Mouse (Mus musculus): Measurements from ENCODE around the gene Epx.
"Not testable (repeated sequence)": the region's sequence is repeated elsewhere in the genome, so short reads cannot be mapped to it uniquely, and the experiment has no call there.

Gene Epx

GRCm38 (mm10) chr11:87875436-87875835 is at the start of gene Epx:
Gene Epx (minus strand): TSS chr11:87875536.
- no peak for DNase-seq (ENCODE audit: low spot score)

DNA sequence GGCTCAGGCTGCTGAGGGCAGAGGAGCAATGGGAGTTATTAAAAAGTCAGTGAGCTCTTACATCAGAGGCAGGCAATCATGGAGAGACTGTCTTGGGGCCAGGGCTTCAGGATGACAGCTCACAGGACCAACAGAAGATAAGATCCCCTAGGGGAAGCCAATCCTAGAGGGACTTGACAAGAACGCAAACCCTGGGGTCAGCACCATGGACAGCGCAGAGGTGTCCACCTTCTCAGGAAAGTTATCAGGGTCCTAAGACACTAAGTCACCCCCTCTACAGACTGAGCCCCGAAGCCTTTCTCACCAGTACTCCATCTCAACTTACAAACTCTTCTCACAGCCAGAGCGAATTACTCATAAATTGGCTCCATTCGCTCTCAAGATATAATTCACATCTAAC is 45.6 kb upstream of the Epx start, which contains the start of gene Olfr464:
TSS of gene Olfr464 (minus strand) at position 2 of the 400 bp plus-strand sequence.
- DNase-seq (ENCODE audit: low spot score) = peak; percentile 16

DNA sequence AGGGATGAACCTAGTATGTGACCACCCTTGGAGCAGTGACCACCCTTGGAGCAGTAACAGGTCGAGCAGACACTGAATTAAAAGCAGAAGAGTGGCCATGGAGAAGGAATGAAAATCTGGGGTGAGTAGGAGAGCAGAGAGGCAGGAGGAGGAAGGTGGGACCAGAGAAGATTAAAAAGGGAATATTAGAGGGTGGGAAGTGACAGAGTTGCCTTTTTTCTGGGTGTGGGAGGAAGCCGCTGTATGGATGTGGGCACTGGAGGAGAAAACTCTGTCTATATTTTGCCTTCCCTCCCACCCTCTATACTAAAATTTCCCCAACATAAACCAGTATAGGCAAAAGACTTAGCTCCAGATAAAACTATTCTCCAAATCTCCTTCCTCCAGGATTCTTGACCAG is 45.0 kb upstream of the Epx start:
- DNase-seq (ENCODE audit: low spot score) = no peak

GRCm38 (mm10) chr11:87916005-87916404 is 40.7 kb upstream of the Epx start:
- no peak for DNase-seq (ENCODE audit: low spot score)

DNA sequence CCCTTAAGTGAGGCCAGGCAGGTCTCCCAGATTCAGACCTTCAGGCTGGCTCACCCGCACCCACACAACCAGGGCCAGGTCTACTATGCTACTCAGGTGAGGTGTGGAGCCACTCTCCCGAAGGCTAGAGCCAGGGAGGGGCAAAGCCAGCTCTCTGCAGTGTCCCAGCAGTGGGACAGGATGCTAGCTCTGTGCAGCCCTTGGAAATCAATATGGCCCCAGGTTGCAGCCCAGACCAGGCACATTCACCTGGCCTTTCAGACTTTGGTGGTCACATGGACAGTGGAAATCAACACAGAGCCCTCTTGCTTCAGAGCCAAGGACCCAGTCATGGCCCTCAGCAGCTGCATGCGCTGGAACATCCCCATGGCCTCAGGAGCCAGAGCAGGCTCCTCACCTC is 29.0 kb upstream of the Epx start:
- no peak for DNase-seq (ENCODE audit: low spot score)

- DNase-seq (ENCODE audit: low spot score) = no peak
These were observed 22.0 kb upstream of the Epx start, which contains the start of gene Olfr463 for GRCm38 (mm10) chr11:87897287-87897686. Gene Olfr463 (minus strand): TSS chr11:87897387.

GRCm38 (mm10) chr11:87892168-87892567 is 16.8 kb upstream of the Epx start, which contains the start of gene Olfr462:
Gene Olfr462 (minus strand): TSS chr11:87892268.
- no peak for DNase-seq (ENCODE audit: low spot score)

DNA sequence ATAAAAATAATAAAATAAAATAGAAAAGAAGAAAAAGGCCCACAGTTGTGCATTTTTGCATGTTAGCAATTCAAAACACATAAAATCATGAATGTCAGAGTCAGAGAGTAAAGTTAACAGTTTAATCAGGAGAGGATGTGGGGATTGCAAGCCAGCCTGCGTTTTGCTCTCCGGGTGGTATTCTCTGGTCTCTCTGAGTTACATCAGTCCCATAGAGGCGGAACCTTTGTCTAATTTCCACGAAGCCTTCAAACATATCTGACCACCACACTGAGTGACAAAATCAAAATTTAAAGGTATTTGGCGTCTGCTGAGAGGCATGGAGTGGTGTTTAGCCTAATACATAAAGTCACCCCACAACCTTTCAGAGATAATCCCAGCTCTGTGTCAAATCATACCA is 9.5 kb upstream of the Epx start:
- DNase-seq (ENCODE audit: low spot score) = no peak

DNA sequence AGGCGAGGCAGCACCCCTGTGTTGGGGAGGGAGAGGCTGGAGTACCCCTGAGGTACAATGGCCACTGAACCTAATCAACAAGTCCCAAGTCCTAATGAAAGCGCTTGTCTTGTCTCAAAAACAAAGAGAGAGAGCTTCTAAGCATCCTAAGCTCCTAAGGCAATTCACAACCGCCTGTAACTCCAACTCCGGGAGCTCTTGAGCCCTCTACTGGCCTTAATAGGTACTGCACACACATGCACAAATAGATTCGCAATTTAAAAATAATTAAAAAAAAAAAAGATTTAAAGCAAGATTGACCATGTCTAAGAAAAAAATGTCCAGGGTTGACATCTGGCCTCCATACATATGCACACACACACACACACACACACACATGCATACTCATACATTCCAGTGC is 8.2 kb upstream of the Epx start:
- no peak for DNase-seq (ENCODE audit: low spot score)

- DNase-seq (ENCODE audit: low spot score) = no peak
These were observed 6.4 kb upstream of the Epx start for GRCm38 (mm10) chr11:87881714-87882113.

DNA sequence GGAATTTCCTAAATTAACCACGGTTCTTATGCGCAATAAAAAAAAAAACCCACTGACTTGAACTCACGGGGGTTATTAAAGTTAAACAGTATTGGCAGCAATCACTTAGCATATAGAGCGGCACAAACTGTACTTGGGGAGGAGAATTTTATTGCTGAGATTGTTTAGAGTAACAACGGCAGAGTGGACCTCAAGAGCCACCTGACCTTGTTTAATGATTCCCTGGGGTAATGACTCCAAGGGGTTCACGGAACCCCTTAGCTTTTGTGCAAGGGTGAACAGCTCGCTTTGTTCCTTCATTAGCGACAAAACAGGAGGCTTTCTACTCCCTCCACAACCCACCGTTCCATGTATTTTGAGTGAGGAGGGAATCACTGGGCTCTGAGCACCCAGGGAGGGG is 4.5 kb upstream of the Epx start:
- no peak for DNase-seq (ENCODE audit: low spot score)

- no peak for DNase-seq (ENCODE audit: low spot score)
These were observed 3.6 kb downstream of the Epx start for GRCm38 (mm10) chr11:87871766-87872165.

DNA sequence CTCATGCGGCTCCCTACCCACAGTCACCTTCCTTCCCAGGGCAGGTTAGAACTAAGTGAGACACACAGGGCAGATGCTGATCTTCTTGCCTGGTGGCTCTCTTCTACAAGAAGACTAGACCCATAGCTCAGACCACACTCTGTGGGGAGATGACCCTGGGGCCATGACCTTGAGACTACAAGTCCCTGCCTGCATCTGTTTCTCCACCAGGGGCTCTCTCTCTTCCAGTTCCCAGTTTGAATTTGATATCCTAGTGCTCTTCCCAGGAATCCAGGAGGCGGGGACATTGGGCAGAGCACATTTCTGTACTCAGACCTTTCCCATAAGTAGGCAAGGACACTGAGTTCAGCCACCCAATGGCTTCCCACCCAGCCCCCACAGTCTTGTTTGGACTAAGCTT is 5.2 kb downstream of the Epx start:
- no peak for DNase-seq (ENCODE audit: low spot score)

GRCm38 (mm10) chr11:87866891-87867290 is 8.4 kb downstream of the Epx start:
- not testable (repeated sequence) for DNase-seq (ENCODE audit: low spot score)

- no peak for DNase-seq (ENCODE audit: low spot score)
These were observed 12.5 kb downstream of the Epx start for GRCm38 (mm10) chr11:87862805-87863204.

- DNase-seq (ENCODE audit: low spot score) = no peak
These were observed 14.9 kb downstream of the Epx start for GRCm38 (mm10) chr11:87860426-87860825.

DNA sequence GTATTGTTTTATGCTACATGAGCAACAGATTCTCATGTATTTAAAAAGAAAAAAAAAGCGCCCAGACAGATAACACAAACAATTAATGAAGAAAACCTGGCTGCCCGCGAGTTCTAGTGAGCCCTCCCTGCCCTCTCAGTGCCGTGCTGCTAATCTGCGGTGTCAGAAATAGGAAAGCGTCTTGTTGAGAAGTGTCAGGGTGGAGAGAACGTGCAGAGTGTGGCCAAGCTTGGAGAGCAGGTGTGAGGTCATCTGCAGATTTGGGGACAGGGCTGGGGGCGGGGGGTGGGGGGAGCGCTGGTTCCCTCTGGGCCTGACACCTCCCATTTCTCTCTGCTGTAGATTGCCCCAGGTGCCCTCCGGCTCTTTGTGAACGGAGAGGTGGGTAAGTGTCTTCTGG is 16.1 kb downstream of the Epx start:
- no peak for DNase-seq (ENCODE audit: low spot score)

GRCm38 (mm10) chr11:87854550-87854949 is 20.8 kb downstream of the Epx start:
- no peak for DNase-seq (ENCODE audit: low spot score)

DNA sequence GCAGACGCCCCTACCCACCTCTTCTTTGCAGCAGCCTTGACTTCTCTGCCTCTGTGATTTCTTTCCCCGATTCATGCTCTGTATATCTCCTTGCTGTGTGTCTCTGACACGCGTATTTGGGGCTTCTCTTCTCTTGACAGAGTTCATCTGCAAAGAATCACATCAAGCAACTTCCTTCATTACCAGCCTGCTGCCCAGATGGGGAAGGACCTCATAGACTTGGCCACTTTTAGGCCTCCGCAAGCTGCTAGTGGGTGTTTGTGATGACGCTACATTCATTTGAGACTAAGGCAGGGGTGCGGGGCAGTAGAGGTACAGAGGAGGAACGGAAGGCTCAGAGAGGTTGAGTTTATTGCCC is 21.8 kb downstream of the Epx start:
- DNase-seq (ENCODE audit: low spot score) = no peak

GRCm38 (mm10) chr11:87852690-87853596 is 22.4 kb downstream of the Epx start, which contains the start of gene Mks1:
Gene Mks1 (plus strand): TSS chr11:87853215.
- DNase-seq (ENCODE audit: low spot score) = peak; percentile 79

- DNase-seq (ENCODE audit: low spot score) = no peak
These were observed 27.5 kb downstream of the Epx start for GRCm38 (mm10) chr11:87847884-87848283.

- DNase-seq (ENCODE audit: low spot score) = no peak
These were observed 28.3 kb downstream of the Epx start for GRCm38 (mm10) chr11:87846968-87847600.

DNA sequence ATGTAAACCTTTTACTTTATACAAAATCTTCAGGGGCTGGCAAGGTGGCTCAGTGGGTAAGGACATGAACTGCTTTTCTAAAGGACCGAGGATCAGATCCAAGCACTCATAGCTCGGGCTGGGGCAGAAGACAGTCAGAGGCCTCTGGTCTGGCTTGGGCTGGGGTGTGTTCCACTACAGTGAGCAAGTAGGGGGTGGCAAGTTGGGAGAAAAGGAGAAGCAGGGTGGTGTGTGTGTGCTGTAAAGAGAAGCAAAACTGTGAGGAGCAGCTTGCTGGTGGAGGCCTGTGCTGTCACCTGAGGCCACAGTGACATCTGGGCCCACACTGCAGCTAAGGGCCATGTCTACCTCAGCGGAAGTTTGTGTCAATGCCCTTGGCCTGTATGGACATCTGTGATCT is 33.9 kb downstream of the Epx start:
- DNase-seq (ENCODE audit: low spot score) = no peak
